Comparison of ENCODE assay signal across 19 mouse cellular contexts in the genomic region with DNA sequence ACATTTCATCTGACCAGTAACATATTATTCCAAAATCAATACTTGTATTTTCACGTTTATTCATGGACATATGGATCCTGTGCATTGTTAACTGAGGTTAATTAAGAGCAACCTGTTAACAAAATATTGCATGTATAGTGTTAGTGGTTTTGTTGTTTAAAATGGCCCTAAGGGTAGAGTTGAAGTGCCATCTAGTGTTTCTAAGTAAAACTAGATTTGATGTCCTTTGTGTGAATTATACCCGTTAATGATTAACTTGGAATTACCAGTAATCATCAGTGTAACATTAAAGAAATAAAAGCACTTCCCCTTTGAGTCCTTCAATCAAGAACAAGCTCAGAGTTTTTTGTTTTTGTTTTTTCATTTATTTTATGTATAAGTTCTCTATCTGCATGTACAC. TPM values are rescaled to one million over a fixed set of nuclear protein-coding genes. Genes with fewer than 3 reads are reported as not detected.
DNase-seq lines count a peak whose midpoint lies in the region; ATAC-seq and TF ChIP-seq lines count a peak whose summit lies in the region.
"Had no signal": no experiment of that assay in that cellular context is flagged by ENCODE, and none has a peak within 500 bp of the region (broad histone marks: within the 10 kb centered on the region; RNA-seq: fewer than 3 reads in every experiment).

No protein-coding gene starts in this region.

- 0 out of 2 replicates have a peak, but pooled peaks cover 4% of the 10 kb centered on the region for H3K4me1 ChIP-seq in stomach, postnatal 0 days (replicated peaks; ENCODE audit: control insufficient read depth, insufficient read depth)

- ATAC-seq in stomach, postnatal 0 days (ENCODE audit: low FRiP score, low TSS enrichment): no peak
- ATAC-seq: midbrain, embryonic 16.5 days had no signal

- intact Hi-C loops in left cerebral cortex, postnatal 25 days (cut with DNase I): loop anchor here (5.0 kb wide), 1 partner anchor 99 kb away; no protein-coding TSS in a partner anchor

- H3K9me3 ChIP-seq in stomach, postnatal 0 days (ENCODE audit: control insufficient read depth, low read length): no peaks in the 10 kb centered on the region
- H3K9me3 ChIP-seq: hindbrain, embryonic 10.5 days; limb, embryonic 12.5 days; neural tube, embryonic 15.5 days; stomach, embryonic 15.5 days had no signal

- H3K27ac ChIP-seq in layer of hippocampus, adult 2 months: peak overlapping the region; percentile 100
- no peak overlapping the region for H3K27ac ChIP-seq in stomach, postnatal 0 days (replicated peaks)
- H3K27ac ChIP-seq: hindbrain, embryonic 10.5 days; limb, embryonic 12.5 days had no signal

- WGBS in stomach, postnatal 0 days: 56% methylated on average over 2 of the region's 2 CpGs

- H3K9ac ChIP-seq in stomach, postnatal 0 days (ENCODE audit: low read length): no peak overlapping the region
- H3K9ac ChIP-seq: limb, embryonic 12.5 days; neural tube, embryonic 15.5 days; stomach, embryonic 15.5 days had no signal

- H3K4me3 ChIP-seq in layer of hippocampus, adult 2 months: no peak overlapping the region
- no peak overlapping the region for H3K4me3 ChIP-seq in stomach, postnatal 0 days (ENCODE audit: low read depth, low read length)
- H3K4me3 ChIP-seq: hindbrain, embryonic 10.5 days; limb, embryonic 12.5 days; neural tube, embryonic 15.5 days; stomach, embryonic 15.5 days had no signal

- no peak for TF ChIP-seq EP300 in stomach, postnatal 0 days (optimal IDR thresholded peaks at IDR 0.05)

- H3K36me3 ChIP-seq in stomach, postnatal 0 days (ENCODE audit: control insufficient read depth, insufficient read depth, low read length): no peaks in the 10 kb centered on the region
- H3K36me3 ChIP-seq: neural tube, embryonic 15.5 days; stomach, embryonic 15.5 days had no signal

- no peaks in the 10 kb centered on the region for H3K27me3 ChIP-seq in stomach, postnatal 0 days (ENCODE audit: control insufficient read depth, insufficient read depth, low read length)
- H3K27me3 ChIP-seq: limb, embryonic 12.5 days; neural tube, embryonic 15.5 days; stomach, embryonic 15.5 days had no signal

- peak; percentile 46 for DNase-seq in cerebellum, adult 9-10 months
- no peak for DNase-seq in cerebellum, adult 11-12 months
- DNase-seq in layer of hippocampus, adult 2 months (ENCODE audit: low spot score in 2 of 2): no peak
- no peak for DNase-seq in layer of hippocampus, adult 11-12 months (ENCODE audit: low spot score)
- peak; percentile 29 for DNase-seq in thymus, postnatal 0 days (ENCODE audit: low spot score)
- no peak for DNase-seq in thymus, postnatal 10 days (ENCODE audit: low spot score in 2 of 2)
- no peak for DNase-seq in stomach, postnatal 0 days (ENCODE audit: low spot score)
- DNase-seq in left cerebral cortex, postnatal 25 days (ENCODE audit: low spot score in 2 of 2): no peak
- DNase-seq: adrenal gland, postnatal 36 days; cerebellum, adult 18-20 months; lung, postnatal 14 days; thymus, postnatal 4 days had no signal

- peak; percentile 82 for TF ChIP-seq CTCF in layer of hippocampus, adult 2 months (conservative IDR thresholded peaks at IDR 0.05)
- TF ChIP-seq CTCF in stomach, postnatal 0 days (IDR thresholded peaks at IDR 0.05; ENCODE audit: low read depth): peak; percentile 74

- no peak overlapping the region for H3K4me2 ChIP-seq in stomach, postnatal 0 days (replicated peaks; ENCODE audit: low read depth)
- H3K4me2 ChIP-seq: heart, embryonic 11.5 days; limb, embryonic 12.5 days; neural tube, embryonic 15.5 days; stomach, embryonic 15.5 days had no signal

RNA-seq across cellular contexts. Expression of a gene that starts 1.2 kb away (rescaled TPM):
- 100 to 1,000 TPM; 230 to 241 TPM for total RNA-seq in layer of hippocampus, adult 2 months (2021)
- 51.2 and 57.0 TPM in 2 replicates for polyA plus RNA-seq in thymus, postnatal 0 days (2015; fragmentation: Nextera tagmentation; extraction: Ambion mirVana)
- polyA plus RNA-seq in stomach, postnatal 0 days (2015; fragmentation: Nextera tagmentation; extraction: Ambion mirVana): 35.4 and 38.8 TPM in 2 replicates
- total RNA-seq in left cerebral cortex, postnatal 25 days (2021): 100 to 1,000 TPM; 193 to 204 TPM

RNA-seq across cellular contexts. Expression of a gene that starts 43.9 kb away (rescaled TPM):
- total RNA-seq in layer of hippocampus, adult 2 months (2021): not detected
- 0.31 TPM in 1 of 2 replicates, not detected in the other for polyA plus RNA-seq in thymus, postnatal 0 days (2015; fragmentation: Nextera tagmentation; extraction: Ambion mirVana)
- 0.23 and 0.32 TPM in 2 replicates for polyA plus RNA-seq in stomach, postnatal 0 days (2015; fragmentation: Nextera tagmentation; extraction: Ambion mirVana)
- not detected for total RNA-seq in left cerebral cortex, postnatal 25 days (2021)
- total RNA-seq: adrenal gland, postnatal 36 days; layer of hippocampus, postnatal 14 days had no signal

Comparison
In these comparisons a context has a peak if more than half of its experiments do, and no peak if none do; other contexts are left out.
1. DNase-seq: peak in cerebellum, adult 9-10 months (single experiment) and thymus, postnatal 0 days (single experiment); none in cerebellum, adult 11-12 months (single experiment), layer of hippocampus, adult 2 months (0 of 2), layer of hippocampus, adult 11-12 months (single experiment), thymus, postnatal 10 days (0 of 2), stomach, postnatal 0 days (single experiment) and left cerebral cortex, postnatal 25 days (0 of 2).